Mouse (Mus musculus): ENCODE data around the gene Oasl1. TPM values are rescaled to one million over a fixed set of nuclear protein-coding genes. Genes with fewer than 3 reads are reported as not detected.

Gene Oasl1
- polyA plus RNA-seq, 1 experiment: 20.1 TPM

- peaks cover 13% of the 10 kb centered on the region for H3K4me1 ChIP-seq (replicated peaks; ENCODE audit: control insufficient read depth, insufficient read depth, low read length)
- WGBS: 14% methylated on average over 19 of the region's 19 CpGs
- H3K27ac ChIP-seq (ENCODE audit: control insufficient read depth, insufficient read depth, low read length): peak overlapping the region; percentile 92
- peak overlapping the region; percentile 5; the same call in 1 of the 2 replicates for H3K4me3 ChIP-seq (ENCODE audit: control insufficient read depth, insufficient read depth, low read length)
- no peaks in the 10 kb centered on the region for H3K27me3 ChIP-seq (ENCODE audit: control insufficient read depth, insufficient read depth, low read length)
- TF ChIP-seq POLR2A (IDR thresholded peaks at IDR 0.05; ENCODE audit: control insufficient read depth, extremely low read depth, insufficient read depth, low read length, poor library complexity) (0 out of 2 replicates have a peak, but pooled peaks have one; percentile 21), CTCF (IDR thresholded peaks at IDR 0.05; ENCODE audit: borderline replicate concordance, control insufficient read depth, extremely low read depth, insufficient read depth, low read length, poor library complexity) (peak; percentile 61; the same call in 1 of the 2 replicates)
- no peaks in the 10 kb centered on the region for H3K36me3 ChIP-seq (ENCODE audit: control insufficient read depth, insufficient read depth, low read length)
- peak; percentile 76 for DNase-seq
Measured at GRCm38 (mm10) chr5:114921551-114922365, 1.3 kb upstream of the Oasl1 start.

GRCm38 (mm10) chr5:114922366-114922731 is 691 bp upstream of the Oasl1 start:
- no peak overlapping the region for H3K4me3 ChIP-seq (ENCODE audit: control insufficient read depth, insufficient read depth, low read length)
- WGBS: 31% methylated on average over 10 of the region's 10 CpGs
- no peaks in the 10 kb centered on the region for H3K27me3 ChIP-seq (ENCODE audit: control insufficient read depth, insufficient read depth, low read length)
- no peak for DNase-seq
- peak overlapping the region; percentile 92 for H3K27ac ChIP-seq (ENCODE audit: control insufficient read depth, insufficient read depth, low read length)
- no peak for TF ChIP-seq POLR2A (IDR thresholded peaks at IDR 0.05; ENCODE audit: control insufficient read depth, extremely low read depth, insufficient read depth, low read length, poor library complexity)
- TF ChIP-seq CTCF (IDR thresholded peaks at IDR 0.05; ENCODE audit: borderline replicate concordance, control insufficient read depth, extremely low read depth, insufficient read depth, low read length, poor library complexity): no peak
- no peaks in the 10 kb centered on the region for H3K36me3 ChIP-seq (ENCODE audit: control insufficient read depth, insufficient read depth, low read length)
- peaks cover 11% of the 10 kb centered on the region for H3K4me1 ChIP-seq (replicated peaks; ENCODE audit: control insufficient read depth, insufficient read depth, low read length)

GRCm38 (mm10) chr5:114926153-114926684 is 3.2 kb downstream of the Oasl1 start:
- Histone ChIP-seq H3K4me1 (replicated peaks; ENCODE audit: control insufficient read depth, insufficient read depth, low read length) (peaks cover 11% of the 10 kb centered on the region), H3K4me3 (ENCODE audit: control insufficient read depth, insufficient read depth, low read length) (no peak overlapping the region), H3K27me3 (ENCODE audit: control insufficient read depth, insufficient read depth, low read length) (no peaks in the 10 kb centered on the region), H3K36me3 (ENCODE audit: control insufficient read depth, insufficient read depth, low read length) (no peaks in the 10 kb centered on the region), H3K27ac (ENCODE audit: control insufficient read depth, insufficient read depth, low read length) (no peak overlapping the region)
- TF ChIP-seq POLR2A (IDR thresholded peaks at IDR 0.05; ENCODE audit: control insufficient read depth, extremely low read depth, insufficient read depth, low read length, poor library complexity): no peak
- TF ChIP-seq CTCF (IDR thresholded peaks at IDR 0.05; ENCODE audit: borderline replicate concordance, control insufficient read depth, extremely low read depth, insufficient read depth, low read length, poor library complexity): no peak
- 93% methylated on average over 1 of the region's 1 CpGs for WGBS
- no peak for DNase-seq

- TF ChIP-seq CTCF (IDR thresholded peaks at IDR 0.05; ENCODE audit: borderline replicate concordance, control insufficient read depth, extremely low read depth, insufficient read depth, low read length, poor library complexity) (no peak), POLR2A (IDR thresholded peaks at IDR 0.05; ENCODE audit: control insufficient read depth, extremely low read depth, insufficient read depth, low read length, poor library complexity) (no peak)
- Histone ChIP-seq H3K27me3 (ENCODE audit: control insufficient read depth, insufficient read depth, low read length) (no peaks in the 10 kb centered on the region), H3K4me1 (replicated peaks; ENCODE audit: control insufficient read depth, insufficient read depth, low read length) (peaks cover 8% of the 10 kb centered on the region), H3K36me3 (ENCODE audit: control insufficient read depth, insufficient read depth, low read length) (no peaks in the 10 kb centered on the region), H3K4me3 (ENCODE audit: control insufficient read depth, insufficient read depth, low read length) (no peak overlapping the region), H3K27ac (ENCODE audit: control insufficient read depth, insufficient read depth, low read length) (no peak overlapping the region)
- DNase-seq: no peak
- WGBS: 94% methylated on average over 9 of the region's 9 CpGs
Measured at GRCm38 (mm10) chr5:114926753-114927152, 3.7 kb downstream of the Oasl1 start.

- Histone ChIP-seq H3K36me3 (ENCODE audit: control insufficient read depth, insufficient read depth, low read length) (no peaks in the 10 kb centered on the region), H3K27ac (ENCODE audit: control insufficient read depth, insufficient read depth, low read length) (no peak overlapping the region), H3K27me3 (ENCODE audit: control insufficient read depth, insufficient read depth, low read length) (no peaks in the 10 kb centered on the region), H3K4me3 (ENCODE audit: control insufficient read depth, insufficient read depth, low read length) (no peak overlapping the region), H3K4me1 (replicated peaks; ENCODE audit: control insufficient read depth, insufficient read depth, low read length) (no peaks in the 10 kb centered on the region)
- WGBS: 75% methylated on average over 5 of the region's 5 CpGs
- no peak for DNase-seq
- TF ChIP-seq CTCF (IDR thresholded peaks at IDR 0.05; ENCODE audit: borderline replicate concordance, control insufficient read depth, extremely low read depth, insufficient read depth, low read length, poor library complexity): no peak
- no peak for TF ChIP-seq POLR2A (IDR thresholded peaks at IDR 0.05; ENCODE audit: control insufficient read depth, extremely low read depth, insufficient read depth, low read length, poor library complexity)
Measured at GRCm38 (mm10) chr5:114931626-114932025, 8.6 kb downstream of the Oasl1 start.

GRCm38 (mm10) chr5:114933206-114933605 is 10.2 kb downstream of the Oasl1 start:
- no peak for TF ChIP-seq POLR2A (IDR thresholded peaks at IDR 0.05; ENCODE audit: control insufficient read depth, extremely low read depth, insufficient read depth, low read length, poor library complexity)
- TF ChIP-seq CTCF (IDR thresholded peaks at IDR 0.05; ENCODE audit: borderline replicate concordance, control insufficient read depth, extremely low read depth, insufficient read depth, low read length, poor library complexity): no peak
- WGBS: 93% methylated on average over 8 of the region's 8 CpGs
- DNase-seq: no peak
- Histone ChIP-seq H3K27me3 (ENCODE audit: control insufficient read depth, insufficient read depth, low read length) (no peaks in the 10 kb centered on the region), H3K4me1 (replicated peaks; ENCODE audit: control insufficient read depth, insufficient read depth, low read length) (no peaks in the 10 kb centered on the region), H3K4me3 (ENCODE audit: control insufficient read depth, insufficient read depth, low read length) (no peak overlapping the region), H3K27ac (ENCODE audit: control insufficient read depth, insufficient read depth, low read length) (no peak overlapping the region), H3K36me3 (ENCODE audit: control insufficient read depth, insufficient read depth, low read length) (no peaks in the 10 kb centered on the region)
